Mouse (Mus musculus): ENCODE measurements at regions not wholly inside any gene's neighbourhood (a gene's known extent, or its start where the extent isn't known, plus 50 kb on each side); places are given as distances from the start of the nearest gene placed in this dataset.

DNA sequence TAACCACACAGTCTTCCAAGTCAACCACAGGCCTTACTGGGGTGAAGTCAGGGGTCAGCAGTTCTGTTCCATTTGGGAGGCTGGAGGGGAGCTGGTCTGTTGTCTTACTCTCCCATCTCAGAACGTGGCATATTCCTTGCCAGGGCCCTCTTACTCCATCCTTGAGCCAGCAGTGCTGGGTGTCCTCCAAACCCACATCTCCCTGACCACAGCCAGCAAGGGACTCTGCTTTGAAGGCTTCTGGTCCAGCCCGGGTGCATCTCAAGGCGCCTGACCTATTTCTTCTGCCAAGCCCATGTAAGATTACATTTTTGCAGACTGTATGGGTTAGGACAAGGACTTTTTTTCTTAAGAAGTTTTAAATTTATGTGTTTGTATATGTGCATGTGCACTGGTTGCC is 100.1 kb upstream of the Klf14 start:
- intact Hi-C loops (cut with DNase I): no loop called here
- DNase-seq: no peak

DNA sequence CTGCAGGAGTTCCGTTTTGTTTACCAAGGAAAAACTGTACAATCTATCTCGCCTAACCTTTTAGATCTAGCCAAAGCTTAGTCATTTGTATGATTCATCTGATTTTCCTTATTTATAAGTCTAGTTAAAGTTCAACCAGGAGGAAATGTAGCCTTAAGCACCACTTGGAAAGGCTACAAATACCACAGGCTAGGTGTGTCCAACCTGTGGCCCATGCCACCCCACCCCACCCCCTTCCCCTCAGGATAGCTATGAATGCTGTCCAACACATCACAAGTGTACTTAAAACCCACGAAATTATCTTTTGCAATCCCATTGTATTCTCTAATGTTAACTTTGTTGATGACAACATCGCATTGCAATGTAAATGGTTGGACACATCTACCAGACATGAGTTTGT is 102.9 kb upstream of the Klf14 start:
- intact Hi-C loops (cut with DNase I): no loop called here
- DNase-seq: no peak

DNA sequence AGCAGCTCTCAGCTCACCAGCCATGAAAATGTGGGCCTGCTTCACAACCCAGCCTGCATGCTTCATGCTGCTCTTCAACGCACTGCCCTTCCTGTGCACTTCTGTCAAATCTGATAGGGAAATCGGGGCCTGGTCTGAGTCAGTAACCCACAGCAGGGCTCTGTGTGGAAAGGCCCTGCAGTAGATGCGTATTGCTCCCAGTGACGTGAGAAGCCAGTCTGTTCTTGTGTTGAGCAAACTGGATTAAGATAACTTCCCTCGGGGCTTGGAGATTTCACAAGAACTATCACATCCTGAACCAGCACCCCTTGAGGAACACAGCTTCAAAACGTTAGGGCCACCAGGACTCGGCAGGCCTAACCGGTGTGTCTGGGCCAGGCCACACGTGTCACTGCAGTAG is 106.5 kb upstream of the Klf14 start:
- intact Hi-C loops (cut with DNase I): loop anchor here (5.0 kb wide), 1 partner anchor 1302 kb away; no protein-coding TSS in a partner anchor
- DNase-seq: no peak

DNA sequence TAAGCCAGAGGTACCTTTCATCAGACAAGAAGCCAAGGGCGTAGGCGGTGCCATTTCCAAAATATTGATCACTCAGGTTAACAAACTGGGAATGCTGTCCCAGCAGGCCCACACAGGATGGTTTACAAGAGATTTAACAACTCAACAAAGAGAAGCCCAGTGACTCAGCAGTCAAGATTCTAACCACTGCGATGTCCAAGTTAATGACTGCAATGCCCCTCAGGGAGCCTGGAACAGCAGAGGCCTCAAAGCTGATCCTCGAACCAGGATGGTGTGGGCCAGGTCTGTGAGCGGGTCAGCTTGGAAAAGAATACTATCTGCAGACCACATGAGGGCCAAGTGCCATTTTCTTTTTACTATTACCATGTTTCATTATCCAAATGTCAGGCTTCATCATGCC is 108.0 kb upstream of the Klf14 start:
- intact Hi-C loops (cut with DNase I): loop anchor here (5.0 kb wide), 1 partner anchor 1300 kb away; no protein-coding TSS in a partner anchor
- DNase-seq: no peak

DNA sequence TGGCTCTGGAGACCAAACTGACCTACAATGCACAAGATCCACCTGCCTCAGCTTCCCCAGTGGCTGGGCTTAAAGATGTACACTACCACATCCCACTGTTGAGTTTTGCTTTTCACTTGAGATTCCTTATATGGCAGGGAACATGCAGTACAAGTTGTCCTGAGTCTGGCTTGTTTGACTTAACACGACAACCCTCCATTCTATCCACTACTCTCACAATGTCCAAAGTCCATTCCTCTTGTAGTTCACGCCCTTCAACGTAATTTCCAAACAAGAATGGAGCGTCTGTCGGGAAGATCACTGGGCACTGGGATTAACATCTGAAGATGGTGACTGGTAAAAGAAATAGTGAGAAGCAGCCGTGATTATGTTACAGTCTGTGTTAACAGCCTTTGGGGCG is 108.6 kb upstream of the Klf14 start:
- DNase-seq: no peak
- intact Hi-C loops (cut with DNase I): loop anchor here (5.0 kb wide), 1 partner anchor 1300 kb away; no protein-coding TSS in a partner anchor

DNA sequence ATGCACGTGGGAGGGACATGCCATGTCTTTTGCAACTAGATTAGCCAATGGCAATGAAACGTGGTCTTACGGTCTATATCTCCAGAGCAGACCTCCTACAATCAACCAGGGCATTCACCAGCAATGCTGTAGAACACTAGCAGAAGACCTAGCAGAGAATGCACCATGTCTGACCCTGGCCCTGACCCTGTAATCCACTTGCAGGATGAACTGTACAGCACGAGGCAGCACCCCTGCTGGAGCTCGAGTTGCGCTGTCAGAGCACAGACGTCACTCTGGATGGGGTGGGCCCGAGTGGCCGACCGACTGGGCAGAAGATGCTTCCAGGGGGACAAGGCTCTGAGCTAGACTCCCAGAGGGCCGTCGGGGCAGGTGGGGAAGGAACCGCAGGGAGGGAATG is 110.4 kb upstream of the Klf14 start:
- intact Hi-C loops (cut with DNase I): loop anchor here (5.0 kb wide), 1 partner anchor 1298 kb away; no protein-coding TSS in a partner anchor
- DNase-seq: no peak

DNA sequence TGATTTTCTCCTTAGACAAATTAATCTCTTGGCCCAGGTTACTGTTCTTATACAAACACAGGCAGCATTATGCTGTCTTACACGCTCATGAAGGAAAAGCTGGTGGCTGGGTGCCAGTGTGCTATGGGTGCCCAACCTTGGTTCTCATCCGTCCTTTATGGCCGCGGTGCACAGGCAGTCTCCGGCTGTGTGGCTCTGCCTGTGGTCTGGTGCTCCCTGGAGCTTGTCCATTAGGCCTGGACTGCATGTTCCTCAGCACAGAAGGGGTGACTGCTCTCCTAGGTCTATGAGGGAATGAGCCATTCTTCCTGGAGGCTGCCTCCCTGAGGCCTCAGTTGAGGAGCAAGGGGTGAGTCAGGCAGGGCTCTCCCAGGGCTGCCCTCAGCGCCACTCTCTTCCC is 111.7 kb upstream of the Klf14 start:
- intact Hi-C loops (cut with DNase I): loop anchor here (5.0 kb wide), 1 partner anchor 322 kb away; no protein-coding TSS in a partner anchor
- DNase-seq: no peak

DNA sequence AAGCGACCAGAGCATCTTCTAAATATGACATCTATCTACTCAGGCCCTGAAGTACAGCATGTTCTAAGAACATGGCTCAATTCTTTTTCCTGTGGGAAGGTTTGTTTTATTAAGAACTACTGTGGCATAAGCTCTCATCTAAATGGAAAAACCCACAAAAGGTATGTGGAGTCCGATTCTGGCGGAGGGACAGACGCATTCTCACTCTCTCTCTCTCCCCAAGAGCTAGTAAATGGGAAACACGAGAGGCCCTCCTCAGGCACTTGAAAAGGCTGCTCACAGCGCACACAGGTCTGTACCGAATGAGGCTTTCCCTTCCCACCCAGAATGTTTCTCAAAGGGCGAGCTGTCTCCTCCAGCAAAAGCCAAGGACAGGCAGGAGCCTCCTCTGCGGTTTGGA is 112.1 kb upstream of the Klf14 start:
- no peak for DNase-seq
- intact Hi-C loops (cut with DNase I): loop anchor here (5.0 kb wide), 1 partner anchor 321 kb away; no protein-coding TSS in a partner anchor

DNA sequence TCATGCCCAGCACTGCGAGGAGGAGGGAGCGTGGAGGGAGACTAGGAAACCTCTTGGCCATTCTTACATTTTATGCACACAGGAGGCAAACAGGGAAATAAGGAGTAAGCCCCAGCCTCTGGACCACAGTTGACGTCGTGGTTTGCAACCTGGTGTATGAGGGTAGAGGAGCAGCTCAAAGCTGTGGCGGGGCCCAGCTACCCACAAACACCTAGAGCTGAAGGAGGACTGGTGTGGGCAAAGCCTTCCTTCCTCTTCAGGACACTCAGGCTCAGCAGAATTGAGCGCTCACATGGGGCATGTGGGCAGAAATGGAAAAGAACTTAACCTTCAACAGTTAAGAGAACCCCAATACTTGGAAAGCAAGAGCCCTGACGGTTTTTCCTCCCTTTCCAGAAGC is 113.2 kb upstream of the Klf14 start:
- intact Hi-C loops (cut with DNase I): loop anchor here (5.0 kb wide), 1 partner anchor 320 kb away; no protein-coding TSS in a partner anchor
- no peak for DNase-seq

DNA sequence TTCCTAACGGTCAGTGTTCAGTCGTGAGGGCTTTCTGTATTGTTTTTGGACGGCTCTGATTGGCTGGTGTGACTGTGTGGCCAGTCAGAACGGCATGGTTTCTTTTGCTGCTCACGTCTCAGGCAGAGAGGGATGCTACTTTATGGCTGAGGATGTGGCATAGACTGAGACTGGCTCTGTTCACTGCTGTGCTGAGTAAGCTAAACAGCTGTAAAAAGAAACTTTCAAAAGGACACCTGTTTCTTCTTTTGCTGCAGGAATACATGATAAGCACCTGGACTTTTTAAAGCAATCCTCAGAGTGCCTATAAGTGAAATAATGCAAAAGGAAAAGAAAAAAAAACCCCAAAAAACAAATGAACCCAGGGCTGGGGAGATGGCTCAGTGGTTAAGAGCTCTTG is 113.7 kb upstream of the Klf14 start:
- intact Hi-C loops (cut with DNase I): loop anchor here (5.0 kb wide), 1 partner anchor 320 kb away; no protein-coding TSS in a partner anchor
- no peak for DNase-seq

DNA sequence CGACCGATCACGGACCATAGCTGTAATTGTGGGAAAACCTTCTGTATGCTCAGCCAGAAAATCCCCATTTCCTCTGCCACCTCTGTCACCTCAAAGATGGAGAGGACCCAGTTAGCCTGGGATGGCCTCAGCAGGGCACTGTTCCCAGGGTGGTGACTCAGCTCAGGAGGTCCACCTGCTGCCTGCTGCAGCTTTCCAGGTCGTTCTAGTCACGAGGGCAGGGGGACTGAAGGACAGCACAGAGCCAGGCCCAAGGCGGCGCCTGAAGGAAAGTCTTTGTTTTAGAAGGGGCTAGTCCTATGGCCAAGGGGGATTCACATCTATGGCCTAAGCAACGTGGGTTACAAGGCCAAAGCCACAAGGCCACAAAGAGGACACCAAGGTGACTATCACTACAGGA is 114.5 kb upstream of the Klf14 start:
- no peak for DNase-seq
- intact Hi-C loops (cut with DNase I): loop anchor here (5.0 kb wide), 1 partner anchor 319 kb away; no protein-coding TSS in a partner anchor

DNA sequence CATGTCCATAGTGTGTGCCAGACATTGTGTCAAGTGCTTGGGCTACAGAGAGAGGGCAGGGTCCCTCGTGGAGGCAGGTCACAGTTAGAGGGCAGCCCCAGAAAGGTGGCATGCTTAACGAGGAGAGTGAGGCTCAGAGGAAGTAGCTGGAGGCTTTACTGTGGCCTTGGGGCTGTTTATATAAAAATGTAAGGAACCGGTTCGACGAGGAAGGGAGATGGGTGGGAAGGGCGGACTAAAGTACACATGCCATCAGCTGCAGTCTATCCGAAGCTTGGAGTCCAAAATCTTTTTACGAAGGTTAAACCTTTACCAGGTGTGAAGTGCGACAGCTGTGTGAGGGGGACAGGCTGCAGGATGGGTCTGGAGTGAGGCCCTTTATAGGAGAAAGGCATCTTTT is 115.5 kb upstream of the Klf14 start:
- no peak for DNase-seq
- intact Hi-C loops (cut with DNase I): loop anchor here (2.0 to 5.0 kb wide), 3 partner anchors 102 to 380 kb away; no protein-coding TSS in a partner anchor

DNA sequence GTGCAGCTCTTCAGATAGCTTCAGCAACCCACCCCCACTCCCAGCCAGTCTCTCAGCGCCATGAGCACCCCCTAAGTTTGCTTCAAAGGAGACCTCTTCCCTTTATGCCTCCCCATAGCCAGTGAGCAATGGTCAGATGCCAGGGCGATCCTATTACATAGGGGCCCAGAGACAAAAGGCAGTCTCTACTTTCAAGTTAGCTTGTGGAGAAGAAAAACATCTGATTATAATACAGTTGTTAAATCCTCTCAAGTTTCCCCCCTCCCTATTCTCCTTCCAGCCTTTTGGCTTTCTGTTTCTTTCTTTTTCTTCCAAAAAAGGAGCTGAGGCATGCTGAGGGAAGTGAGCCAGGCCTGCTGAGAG is 116.3 kb upstream of the Klf14 start:
- intact Hi-C loops (cut with DNase I): loop anchor here (1.0 to 5.0 kb wide), 7 partner anchors 37 to 380 kb away; no protein-coding TSS in a partner anchor
- no peak for DNase-seq

DNA sequence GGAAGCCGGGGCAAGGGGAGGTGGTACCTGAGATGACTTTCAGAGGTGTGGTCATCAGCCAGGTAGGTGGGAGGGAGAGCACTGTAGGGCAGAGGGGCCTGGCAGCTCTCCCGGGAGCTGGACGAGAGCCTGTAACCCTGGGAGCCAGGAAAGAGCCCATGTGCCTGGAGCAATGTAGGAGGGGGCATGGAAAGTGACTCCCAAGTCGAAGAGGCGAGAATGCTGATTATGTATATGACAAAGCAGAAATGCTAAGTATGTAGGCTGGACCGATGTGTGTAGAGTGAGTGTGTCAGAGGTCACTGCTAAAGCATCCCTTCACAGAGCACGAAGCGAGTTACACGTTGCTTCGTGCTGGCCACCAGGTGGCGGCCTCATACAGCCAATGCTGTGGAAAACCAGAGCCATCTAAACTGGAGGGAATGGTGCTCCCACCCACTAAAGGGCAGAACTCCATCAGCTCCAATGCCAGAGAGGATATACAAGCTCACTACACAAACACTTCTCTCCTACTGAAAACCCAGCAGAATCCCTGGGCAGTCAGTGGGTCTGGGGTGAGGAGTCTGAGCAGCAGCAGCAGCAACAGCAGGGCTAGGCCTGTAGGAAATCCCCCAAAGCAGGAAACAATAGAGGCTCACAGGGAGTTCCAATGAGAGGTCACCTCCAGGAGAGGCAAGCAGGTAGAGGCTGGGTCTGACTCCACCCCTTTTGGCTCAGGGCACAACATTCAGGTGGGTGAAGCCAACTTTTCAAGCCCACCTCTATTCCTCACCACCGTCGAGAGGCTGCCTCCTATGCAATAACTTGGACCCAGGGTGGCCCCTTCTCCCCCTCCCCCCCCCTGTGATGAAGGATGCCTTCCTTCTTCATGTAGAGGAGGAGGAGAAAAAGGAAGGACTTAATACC is 116.9 kb upstream of the Klf14 start:
- peak; percentile 76 to 78 for DNase-seq
- intact Hi-C loops (cut with DNase I): loop anchor here (1.0 to 5.0 kb wide), 7 partner anchors 36 to 379 kb away; no protein-coding TSS in a partner anchor

DNA sequence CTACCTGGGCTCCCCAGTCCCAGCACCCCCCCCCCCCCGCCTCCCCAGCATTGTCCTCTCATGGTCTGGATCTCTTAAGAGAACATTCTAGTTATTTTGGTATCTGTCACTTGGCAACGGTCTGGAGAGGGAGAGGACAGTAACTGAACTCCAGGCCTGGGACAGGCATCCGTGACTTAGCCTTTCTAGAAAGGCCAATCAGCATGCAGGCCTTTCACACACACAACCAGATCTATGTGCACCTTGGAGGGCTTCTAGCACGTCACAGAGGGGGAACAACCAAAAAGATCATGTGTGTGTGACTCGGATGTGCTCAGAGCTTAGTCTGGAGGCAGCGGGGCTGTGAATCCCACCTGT is 117.6 kb upstream of the Klf14 start:
- intact Hi-C loops (cut with DNase I): loop anchor here (5.0 kb wide), 4 partner anchors 36 to 336 kb away; no protein-coding TSS in a partner anchor
- no peak for DNase-seq

DNA sequence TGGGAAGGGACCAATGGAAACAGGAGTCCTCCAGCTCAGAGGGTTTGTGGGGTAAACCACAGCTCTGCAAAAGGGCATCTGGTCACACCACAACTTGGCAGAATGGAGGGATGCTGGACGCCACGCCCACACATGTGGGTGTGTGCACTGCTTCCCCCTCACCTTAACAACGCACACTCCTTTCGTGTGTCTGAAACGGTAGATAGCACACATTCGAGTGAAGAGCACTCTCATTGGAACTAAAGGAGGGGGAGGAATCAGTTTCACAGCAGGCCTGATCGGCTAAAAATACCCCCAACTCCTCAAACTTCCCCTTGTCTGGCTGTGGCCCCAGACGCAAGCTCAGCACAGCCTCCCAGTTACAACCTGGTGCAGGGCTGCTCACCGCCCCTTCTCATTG is 118.3 kb upstream of the Klf14 start:
- intact Hi-C loops (cut with DNase I): loop anchor here (5.0 kb wide), 4 partner anchors 35 to 335 kb away; no protein-coding TSS in a partner anchor
- no peak for DNase-seq

DNA sequence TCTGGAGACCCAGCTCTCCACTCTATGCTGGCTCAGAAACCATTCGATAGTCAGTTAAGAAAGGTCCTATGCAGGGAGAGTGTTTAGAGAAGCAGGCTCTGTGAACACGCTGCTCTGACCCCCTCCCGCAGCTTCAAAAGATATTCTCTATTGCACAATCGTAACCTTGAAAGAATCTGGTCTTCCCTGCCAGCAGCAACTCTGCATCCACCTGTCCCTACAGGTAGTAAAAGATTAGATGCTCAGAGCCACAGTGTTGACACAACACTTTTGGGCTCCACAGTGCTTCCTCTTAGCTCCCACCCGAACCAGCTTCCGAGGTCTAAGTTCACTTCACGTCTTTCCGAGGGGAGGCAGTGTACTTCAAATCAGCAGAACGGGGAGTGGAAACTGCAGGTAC is 118.9 kb upstream of the Klf14 start:
- intact Hi-C loops (cut with DNase I): loop anchor here (5.0 kb wide), 4 partner anchors 35 to 335 kb away; no protein-coding TSS in a partner anchor
- no peak for DNase-seq

DNA sequence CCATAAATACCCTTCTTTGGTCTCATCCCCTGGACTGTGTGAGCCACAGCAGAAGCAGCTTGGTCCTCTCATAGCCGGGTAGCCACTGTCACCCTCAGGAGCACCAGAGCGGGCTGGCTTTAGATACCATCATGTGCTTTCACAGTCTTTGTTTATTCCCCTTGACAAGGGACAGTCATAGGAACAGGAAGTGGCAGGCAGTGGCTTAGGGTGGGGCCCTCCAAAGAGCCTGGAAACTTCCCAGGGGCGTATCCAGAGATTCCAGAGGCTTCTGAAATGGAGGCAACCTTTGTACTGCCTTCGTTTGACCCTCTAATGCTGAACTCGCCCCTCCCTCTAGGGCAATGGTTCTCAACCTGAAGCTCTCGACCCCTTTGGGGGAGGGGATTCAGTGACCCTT is 119.5 kb upstream of the Klf14 start:
- DNase-seq: peak; percentile 66 to 69
- intact Hi-C loops (cut with DNase I): loop anchor here (5.0 kb wide), 4 partner anchors 34 to 334 kb away; no protein-coding TSS in a partner anchor

DNA sequence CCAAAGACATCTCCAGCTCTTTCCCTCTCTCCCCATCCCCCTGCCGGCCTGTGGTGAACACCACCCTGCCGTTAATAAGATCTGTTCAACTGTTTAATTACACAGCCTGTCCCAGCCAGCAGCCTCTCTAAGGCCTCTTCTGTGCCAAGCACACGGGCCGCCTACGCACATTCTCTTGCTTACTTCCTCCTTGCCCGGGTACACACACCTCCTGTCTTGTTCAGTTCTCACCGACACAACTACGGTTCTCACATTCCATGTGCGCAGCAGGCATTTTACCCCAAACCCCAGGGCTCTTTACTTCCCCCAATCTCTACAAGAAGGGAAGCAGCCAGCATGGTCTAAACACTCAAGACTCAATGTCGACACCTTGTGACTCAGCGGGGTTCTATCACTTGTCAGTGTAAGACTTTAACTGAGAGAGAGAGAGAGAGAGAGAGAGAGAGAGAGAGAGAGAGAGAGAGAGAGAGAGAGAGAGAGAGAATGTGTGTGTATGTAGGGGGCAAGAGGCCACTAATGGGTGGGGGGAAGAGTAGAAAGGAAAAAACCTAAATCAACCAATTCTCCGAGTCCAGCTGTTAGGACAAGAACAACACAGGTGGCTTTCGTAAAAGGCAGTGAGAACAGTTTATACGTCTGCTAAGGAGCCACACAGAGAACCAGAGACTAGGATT is 120.8 kb upstream of the Klf14 start:
- intact Hi-C loops (cut with DNase I): loop anchor here (5.0 kb wide), 4 partner anchors 33 to 333 kb away; no protein-coding TSS in a partner anchor
- DNase-seq: no peak

DNA sequence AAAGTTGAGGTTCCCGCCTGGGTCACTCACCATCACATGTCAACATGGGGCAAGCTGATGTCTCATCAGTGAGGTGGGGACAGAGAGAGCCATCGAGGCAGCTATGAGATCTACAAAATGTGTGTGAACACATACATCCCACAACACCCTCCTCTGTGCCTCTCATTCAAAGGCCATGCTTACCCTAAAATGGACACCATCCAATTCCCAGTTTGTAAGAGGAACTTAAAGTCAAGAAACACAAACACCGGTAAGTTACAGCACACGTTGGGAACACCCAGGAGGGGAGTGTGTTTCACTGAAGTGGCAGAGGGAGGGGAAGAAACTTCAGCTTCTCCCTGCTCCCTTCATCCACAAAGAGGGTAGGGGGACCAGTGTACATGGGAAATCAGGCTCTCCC is 121.4 kb upstream of the Klf14 start:
- intact Hi-C loops (cut with DNase I): no loop called here
- no peak for DNase-seq

DNA sequence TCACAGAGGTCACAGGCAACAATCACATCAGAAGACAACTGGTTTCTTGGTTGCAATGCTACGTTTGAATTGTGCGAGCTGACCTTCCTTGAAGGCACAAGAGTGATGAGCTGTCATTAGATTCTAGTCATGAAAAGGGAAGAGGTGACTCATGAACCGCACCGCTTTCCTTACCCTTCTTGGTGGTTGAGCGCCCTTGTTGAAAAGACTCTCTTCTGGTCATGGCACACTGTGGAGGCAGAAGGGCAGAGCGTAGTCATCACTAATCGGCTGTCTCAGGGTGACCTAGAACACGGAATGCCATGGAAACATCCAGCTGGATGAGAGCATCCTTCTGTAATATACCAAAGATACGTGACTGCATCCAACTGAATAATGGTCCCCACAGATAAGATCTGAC is 121.8 kb upstream of the Klf14 start:
- DNase-seq: no peak
- intact Hi-C loops (cut with DNase I): no loop called here

Data from heart, postnatal 36 days (tissue).